ENCODE assay signal across 19 mouse cellular contexts in genomic region chr17:30673023-30673422, GRCm38 (mm10). TPM values are rescaled to one million over a fixed set of nuclear protein-coding genes. Genes with fewer than 3 reads are reported as not detected.
DNase-seq lines count a peak whose midpoint lies in the region; ATAC-seq and TF ChIP-seq lines count a peak whose summit lies in the region.
"Had no signal": no experiment of that assay in that cellular context is flagged by ENCODE, and none has a peak within 500 bp of the region (broad histone marks: within the 10 kb centered on the region; RNA-seq: fewer than 3 reads in every experiment).

No protein-coding gene starts in this region.

- no peak for TF ChIP-seq EP300 in ES-Bruce4 (IDR thresholded peaks at IDR 0.05; ENCODE audit: insufficient read depth, low read depth, low read length)

- WGBS in hindbrain, embryonic 12.5 days, result 88% methylated on average over 6 of the region's 6 CpGs
- 94% methylated on average over 6 of the region's 6 CpGs for WGBS in hindbrain, embryonic 16.5 days
- 89% methylated on average over 6 of the region's 6 CpGs for WGBS in lung, embryonic 14.5 days
- 92% methylated on average over 6 of the region's 6 CpGs for whole genome bisulfite sequencing in lung, adult 2 months

- no peaks in the 10 kb centered on the region for H3K9me3 ChIP-seq in hindbrain, embryonic 12.5 days (replicated peaks)
- H3K9me3 ChIP-seq in hindbrain, embryonic 16.5 days (ENCODE audit: control insufficient read depth, low read length), result no peaks in the 10 kb centered on the region
- no peaks in the 10 kb centered on the region for H3K9me3 ChIP-seq in lung, embryonic 14.5 days (ENCODE audit: low read depth, low read length)
- H3K9me3 ChIP-seq in ES-Bruce4 (replicated peaks; ENCODE audit: control insufficient read depth, insufficient read depth, low read length, poor library complexity, severe bottlenecking), result no peaks in the 10 kb centered on the region
- H3K9me3 ChIP-seq: embryonic facial prominence, embryonic 12.5 days; limb, embryonic 15.5 days had no signal

- no peaks in the 10 kb centered on the region for H3K36me3 ChIP-seq in hindbrain, embryonic 12.5 days
- no peaks in the 10 kb centered on the region for H3K36me3 ChIP-seq in hindbrain, embryonic 16.5 days (ENCODE audit: control insufficient read depth, insufficient read depth, low read length)
- no peaks in the 10 kb centered on the region for H3K36me3 ChIP-seq in lung, embryonic 14.5 days (ENCODE audit: insufficient read depth)
- no peaks in the 10 kb centered on the region for H3K36me3 ChIP-seq in ES-Bruce4 (ENCODE audit: control insufficient read depth, insufficient read depth, low read length, poor library complexity, severe bottlenecking)
- H3K36me3 ChIP-seq: embryonic facial prominence, embryonic 12.5 days; limb, embryonic 15.5 days had no signal

- DNase-seq in lung, embryonic 14.5 days, result no peak
- DNase-seq in lung, adult 2 months, result no peak
- DNase-seq in brain, embryonic 14.5 days (ENCODE audit: low read depth), result no peak
- DNase-seq in retina, postnatal 1 day, result no peak
- DNase-seq in cerebellum, postnatal 36 days, result no peak
- DNase-seq: adrenal gland, postnatal 14 days; cerebellum, adult 2 months; gastrocnemius, postnatal 10 days; kidney, adult 8-10 months; kidney, postnatal 36 days; lung, postnatal 10 days; right cerebral cortex, adult 18-20 months; spleen, adult 18-20 months; thymus, postnatal 25 days had no signal

- no peak overlapping the region for H3K4me3 ChIP-seq in hindbrain, embryonic 12.5 days
- no peak overlapping the region for H3K4me3 ChIP-seq in hindbrain, embryonic 16.5 days (ENCODE audit: low read length)
- no peak overlapping the region for H3K4me3 ChIP-seq in lung, embryonic 14.5 days (ENCODE audit: low read depth, low read length)
- H3K4me3 ChIP-seq in lung, adult 2 months (replicated peaks; ENCODE audit: extremely low read depth, low read depth, low read length), result no peak overlapping the region
- H3K4me3 ChIP-seq in ES-Bruce4 (ENCODE audit: low read depth, low read length), result no peak overlapping the region
- H3K4me3 ChIP-seq: embryonic facial prominence, embryonic 12.5 days; limb, embryonic 15.5 days had no signal

- TF ChIP-seq POLR2A in lung, adult 2 months (IDR thresholded peaks at IDR 0.05; ENCODE audit: borderline replicate concordance, extremely low read depth, low read depth, low read length), result no peak
- no peak for TF ChIP-seq POLR2A in ES-Bruce4 (IDR thresholded peaks at IDR 0.05; ENCODE audit: insufficient read depth, low read length)
- no peak for TF ChIP-seq POLR2A in brain, embryonic 14.5 days (IDR thresholded peaks at IDR 0.05; ENCODE audit: borderline replicate concordance, extremely low read depth, insufficient read depth, insufficient read length, poor library complexity, severe bottlenecking)

- H3K4me1 ChIP-seq in hindbrain, embryonic 12.5 days, result peaks cover 9% of the 10 kb centered on the region; the same call in 1 of the 2 replicates
- H3K4me1 ChIP-seq in hindbrain, embryonic 16.5 days (ENCODE audit: control insufficient read depth, insufficient read depth, low read depth, low read length), result no peaks in the 10 kb centered on the region
- no peaks in the 10 kb centered on the region for H3K4me1 ChIP-seq in lung, embryonic 14.5 days (ENCODE audit: insufficient read depth)
- no peaks in the 10 kb centered on the region for H3K4me1 ChIP-seq in lung, adult 2 months (ENCODE audit: control insufficient read depth, insufficient read depth, low read length)
- H3K4me1 ChIP-seq in ES-Bruce4 (ENCODE audit: control insufficient read depth, insufficient read depth, low read length), result no peaks in the 10 kb centered on the region
- H3K4me1 ChIP-seq: embryonic facial prominence, embryonic 12.5 days; limb, embryonic 15.5 days had no signal

- H3K27me3 ChIP-seq in hindbrain, embryonic 12.5 days, result no peaks in the 10 kb centered on the region
- H3K27me3 ChIP-seq in hindbrain, embryonic 16.5 days (replicated peaks; ENCODE audit: control insufficient read depth, insufficient read depth, low read length), result no peaks in the 10 kb centered on the region
- no peaks in the 10 kb centered on the region for H3K27me3 ChIP-seq in lung, embryonic 14.5 days (ENCODE audit: insufficient read depth, low read length)
- no peaks in the 10 kb centered on the region for H3K27me3 ChIP-seq in ES-Bruce4 (ENCODE audit: control insufficient read depth, insufficient read depth, low read length, poor library complexity, severe bottlenecking)
- H3K27me3 ChIP-seq: embryonic facial prominence, embryonic 12.5 days; limb, embryonic 15.5 days had no signal

- H3K27ac ChIP-seq in hindbrain, embryonic 12.5 days, result peak overlapping the region; percentile 36; the same call in 1 of the 2 replicates
- no peak overlapping the region for H3K27ac ChIP-seq in hindbrain, embryonic 16.5 days (ENCODE audit: low read depth, low read length)
- no peak overlapping the region for H3K27ac ChIP-seq in lung, embryonic 14.5 days (ENCODE audit: low read depth)
- H3K27ac ChIP-seq in ES-Bruce4 (ENCODE audit: insufficient read depth, low read length), result no peak overlapping the region
- H3K27ac ChIP-seq: embryonic facial prominence, embryonic 12.5 days; limb, embryonic 15.5 days had no signal

- no peak overlapping the region for H3K9ac ChIP-seq in hindbrain, embryonic 12.5 days
- H3K9ac ChIP-seq in hindbrain, embryonic 16.5 days (ENCODE audit: low read depth, low read length), result no peak overlapping the region
- no peak overlapping the region for H3K9ac ChIP-seq in lung, embryonic 14.5 days
- H3K9ac ChIP-seq in ES-Bruce4 (ENCODE audit: low read depth, poor library complexity, severe bottlenecking), result no peak overlapping the region
- H3K9ac ChIP-seq: embryonic facial prominence, embryonic 12.5 days; limb, embryonic 15.5 days had no signal

- no peak for ATAC-seq in hindbrain, embryonic 12.5 days (ENCODE audit: low FRiP score)
- no peak for ATAC-seq in hindbrain, embryonic 16.5 days
- ATAC-seq in lung, embryonic 14.5 days (ENCODE audit: insufficient read depth), result no peak

- TF ChIP-seq CTCF in lung, embryonic 14.5 days (IDR thresholded peaks at IDR 0.05; ENCODE audit: low read depth), result peak; percentile 19; the same call in 1 of the 2 replicates
- TF ChIP-seq CTCF in lung, adult 2 months (IDR thresholded peaks at IDR 0.05; ENCODE audit: insufficient read depth, low read length), result no peak
- peak; percentile 41 for TF ChIP-seq CTCF in ES-Bruce4 (IDR thresholded peaks at IDR 0.05; ENCODE audit: low read depth, low read length)
- TF ChIP-seq CTCF in brain, embryonic 14.5 days (IDR thresholded peaks at IDR 0.05; ENCODE audit: borderline replicate concordance, extremely low read depth, insufficient read depth, insufficient read length), result peak; percentile 18; the same call in 1 of the 2 replicates

- H3K4me2 ChIP-seq in hindbrain, embryonic 12.5 days (replicated peaks), result no peak overlapping the region
- H3K4me2 ChIP-seq in hindbrain, embryonic 16.5 days (ENCODE audit: low read length), result no peak overlapping the region
- H3K4me2 ChIP-seq in lung, embryonic 14.5 days, result no peak overlapping the region
- H3K4me2 ChIP-seq: embryonic facial prominence, embryonic 12.5 days; limb, embryonic 15.5 days had no signal

RNA-seq across cellular contexts. Expression of gene Glo1, which starts 46.4 kb away (rescaled TPM):
- 186 and 189 TPM in 2 replicates for polyA plus RNA-seq in hindbrain, embryonic 12.5 days (2016; fragmentation: Nextera tagmentation; extraction: Ambion mirVana)
- 170 and 172 TPM in 2 replicates for polyA plus RNA-seq in hindbrain, embryonic 16.5 days (2015; fragmentation: Nextera tagmentation; extraction: Ambion mirVana)
- polyA plus RNA-seq in lung, embryonic 14.5 days (2014; fragmentation: Nextera tagmentation; extraction: Ambion mirVana), result 234 and 238 TPM in 2 replicates
- polyA plus RNA-seq in lung, adult 2 months (2012; rRNA removed), result 24.0 and 38.3 TPM in 2 replicates
- polyA plus RNA-seq in ES-Bruce4 (2011; ENCODE audit: insufficient read depth, insufficient read length, low read depth, missing spikeins), result 175 and 190 TPM in 2 replicates
- polyA plus RNA-seq in brain, embryonic 14.5 days (2012; rRNA removed), result 72.9 and 74.8 TPM in 2 replicates

RNA-seq across cellular contexts. Expression of gene Dnah8, which starts 48.9 kb away (rescaled TPM):
- 0.64 and 0.97 TPM in 2 replicates for polyA plus RNA-seq in hindbrain, embryonic 12.5 days (2016; fragmentation: Nextera tagmentation; extraction: Ambion mirVana)
- polyA plus RNA-seq in hindbrain, embryonic 16.5 days (2015; fragmentation: Nextera tagmentation; extraction: Ambion mirVana), result 1.7 and 2.4 TPM in 2 replicates
- polyA plus RNA-seq in lung, embryonic 14.5 days (2014; fragmentation: Nextera tagmentation; extraction: Ambion mirVana), result 4.4 and 4.7 TPM in 2 replicates
- 10.8 and 12.0 TPM in 2 replicates for polyA plus RNA-seq in lung, adult 2 months (2012; rRNA removed)
- 25.8 and 34.7 TPM in 2 replicates for polyA plus RNA-seq in ES-Bruce4 (2011; ENCODE audit: insufficient read depth, insufficient read length, low read depth, missing spikeins)
- polyA plus RNA-seq in brain, embryonic 14.5 days (2012; rRNA removed), result 1.5 and 2.3 TPM in 2 replicates
